Mouse (Mus musculus) brain, embryonic 14.5 days (tissue): Measurements from ENCODE around the gene Hoga1.

ENCODE experiments used
- CTCF ChIP-seq: fragments of 200-500 bp; IDR thresholded peaks from 2 replicates; pipeline ENCODE4 v1.5.1; 2012; ENCODE audit warnings: inconsistent platforms, mild to moderate bottlenecking, moderate library complexity, borderline replicate concordance; ENCODE audit not compliant: insufficient read depth, insufficient read length; ENCODE audit errors: extremely low read depth
- POLR2A ChIP-seq: fragments of 200-500 bp; IDR thresholded peaks from 2 replicates; pipeline ENCODE4 v1.6.1; 2012; ENCODE audit warnings: mild to moderate bottlenecking, inconsistent platforms, borderline replicate concordance; ENCODE audit not compliant: poor library complexity, insufficient read depth, insufficient read length, severe bottlenecking; ENCODE audit errors: extremely low read depth

- TF ChIP-seq POLR2A (no peak), CTCF (no peak)
Measured at GRCm38 (mm10) chr19:42090637-42091141, 45.3 kb downstream of the Hoga1 start.
